Mouse (Mus musculus): ENCODE data around the gene Ccna2.

DNA sequence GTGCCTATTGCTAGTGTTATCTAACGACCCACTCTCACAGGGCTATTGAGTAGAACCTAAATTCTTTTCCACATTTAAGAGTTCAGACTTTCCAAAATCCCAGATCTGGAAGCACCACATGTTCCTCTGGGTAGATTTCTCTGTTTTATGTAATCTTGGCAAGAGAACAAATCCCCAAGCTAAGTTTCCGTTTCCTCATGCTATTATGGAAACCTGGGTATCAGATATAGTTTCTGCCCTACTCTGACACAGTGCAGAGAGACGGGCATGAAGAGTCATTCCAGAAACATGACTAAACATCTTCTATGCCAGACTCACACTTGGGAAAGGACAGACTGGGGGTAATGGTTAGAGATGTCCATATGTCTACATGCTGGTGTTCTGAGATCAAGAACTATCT, 47.5 kb downstream of the Ccna2 start:
- TF ChIP-seq GATA1 (IDR thresholded peaks at IDR 0.05; ENCODE audit: low read length) (no peak), TAL1 (IDR thresholded peaks at IDR 0.05; ENCODE audit: low read length) (no peak)

All from erythroblast, embryonic 14.5 days (primary cell).